Mouse (Mus musculus): ENCODE results near the gene Dusp1. TPM values are rescaled to one million over a fixed set of nuclear protein-coding genes. Genes with fewer than 3 reads are reported as not detected.

Dusp1 gene
- total and polyA plus RNA-seq, 3 experiments, result 3.5 to 9.9 (median 5.6) TPM

GRCm38 (mm10) chr17:26535251-26536136, 26.4 kb downstream of the Dusp1 start:
- TF ChIP-seq POLR2A (IDR thresholded peaks at IDR 0.05; ENCODE audit: low read depth, low read length) (0 out of 2 replicates have a peak, but pooled peaks have one; percentile 19), JUND (conservative IDR thresholded peaks at IDR 0.05; ENCODE audit: low read depth, low read length) (no peak), ELF1 (IDR thresholded peaks at IDR 0.05; ENCODE audit: low read depth, low read length) (peak; percentile 37; the same call in 1 of the 2 replicates), MAZ (IDR thresholded peaks at IDR 0.05; ENCODE audit: low read depth, low read length) (no peak)
- in situ Hi-C loops (cut with MboI; ENCODE audit: low pct_ligation_motif_present, low pct_unique_long_range_greater_than_20kb, low sequenced_read_pairs), result no loop called here
- H3K27ac ChIP-seq (ENCODE audit: insufficient read depth, low read depth), result no peak overlapping the region
- no peak overlapping the region for H3K9ac ChIP-seq (ENCODE audit: insufficient read depth, low read depth)
- no peaks in the 10 kb centered on the region for H3K9me3 ChIP-seq (replicated peaks; ENCODE audit: low read length)
- dilution Hi-C loops (cut with MboI; ENCODE audit: extremely low pct_ligation_motif_present, extremely low pct_unique_long_range_greater_than_20kb, low sequenced_read_pairs), result no loop called here
- no peaks in the 10 kb centered on the region for H3K79me2 ChIP-seq (replicated peaks; ENCODE audit: control insufficient read depth, extremely low read depth, insufficient read depth, poor library complexity, severe bottlenecking)
- DNase-seq (ENCODE audit: extremely low read depth), result peak; percentile 34
- peaks cover 42 to 77% of the 10 kb centered on the region in 2 experiments for H3K4me1 ChIP-seq (ENCODE audit: control insufficient read depth in 1 of 2, insufficient read depth in 2 of 2)
- no peak overlapping the region for H3K4me3 ChIP-seq (replicated peaks in 1 of 3; ENCODE audit: low read depth in 2 of 3, low read length in 2 of 3, poor library complexity in 1 of 3)
- no peak overlapping the region for H3K4me2 ChIP-seq (ENCODE audit: insufficient read depth, low read depth, poor library complexity, severe bottlenecking)
- no peaks in the 10 kb centered on the region for H3K36me3 ChIP-seq (replicated peaks in 1 of 2; ENCODE audit: control insufficient read depth in 1 of 2, insufficient read depth in 1 of 2, low read length in 1 of 2)
- H3K27me3 ChIP-seq (replicated peaks), result no peaks in the 10 kb centered on the region

- Histone ChIP-seq H3K4me3 (replicated peaks in 1 of 3; ENCODE audit: low read depth in 2 of 3, low read length in 2 of 3, poor library complexity in 1 of 3) (no peak overlapping the region), H3K9ac (ENCODE audit: insufficient read depth, low read depth) (no peak overlapping the region), H3K4me1 (ENCODE audit: control insufficient read depth in 1 of 2, insufficient read depth in 2 of 2) (peaks cover 44 to 81% of the 10 kb centered on the region in 2 experiments), H3K9me3 (replicated peaks; ENCODE audit: low read length) (no peaks in the 10 kb centered on the region), H3K4me2 (ENCODE audit: insufficient read depth, low read depth, poor library complexity, severe bottlenecking) (no peak overlapping the region), H3K79me2 (replicated peaks; ENCODE audit: control insufficient read depth, extremely low read depth, insufficient read depth, poor library complexity, severe bottlenecking) (no peaks in the 10 kb centered on the region), H3K36me3 (replicated peaks in 1 of 2; ENCODE audit: control insufficient read depth in 1 of 2, insufficient read depth in 1 of 2, low read length in 1 of 2) (no peaks in the 10 kb centered on the region), H3K27me3 (replicated peaks) (no peaks in the 10 kb centered on the region), H3K27ac (ENCODE audit: insufficient read depth, low read depth) (no peak overlapping the region)
- in situ Hi-C loops (cut with MboI; ENCODE audit: low pct_ligation_motif_present, low pct_unique_long_range_greater_than_20kb, low sequenced_read_pairs), result no loop called here
- TF ChIP-seq TBP (conservative IDR thresholded peaks at IDR 0.05; ENCODE audit: low read depth, low read length) (no peak), USF2 (conservative IDR thresholded peaks at IDR 0.05; ENCODE audit: low read depth, low read length) (no peak), ZC3H11A (IDR thresholded peaks at IDR 0.05; ENCODE audit: low read depth, low read length) (no peak), CTCF (conservative IDR thresholded peaks at IDR 0.05 in 1 of 2, IDR thresholded peaks at IDR 0.05 in 1 of 2; ENCODE audit: low read depth in 2 of 2, low read length in 2 of 2) (no peak), PAX5 (IDR thresholded peaks at IDR 0.05; ENCODE audit: low read length) (no peak), NELFE (IDR thresholded peaks at IDR 0.05; ENCODE audit: low read depth, low read length) (no peak), MXI1 (IDR thresholded peaks at IDR 0.05; ENCODE audit: low read depth, low read length) (no peak), NRF1 (IDR thresholded peaks at IDR 0.05; ENCODE audit: low read depth, low read length) (no peak)
- DNase-seq (ENCODE audit: extremely low read depth), result no peak
- dilution Hi-C loops (cut with MboI; ENCODE audit: extremely low pct_ligation_motif_present, extremely low pct_unique_long_range_greater_than_20kb, low sequenced_read_pairs), result no loop called here
Observed at GRCm38 (mm10) chr17:26534695-26535094, 27.2 kb downstream of the Dusp1 start.

GRCm38 (mm10) chr17:26533871-26534372, 28.0 kb downstream of the Dusp1 start:
- Histone ChIP-seq H3K9ac (ENCODE audit: insufficient read depth, low read depth) (no peak overlapping the region), H3K79me2 (replicated peaks; ENCODE audit: control insufficient read depth, extremely low read depth, insufficient read depth, poor library complexity, severe bottlenecking) (no peaks in the 10 kb centered on the region), H3K4me2 (ENCODE audit: insufficient read depth, low read depth, poor library complexity, severe bottlenecking) (no peak overlapping the region), H3K27ac (ENCODE audit: insufficient read depth, low read depth) (no peak overlapping the region), H3K27me3 (replicated peaks) (no peaks in the 10 kb centered on the region), H3K4me3 (replicated peaks in 1 of 3; ENCODE audit: low read depth in 2 of 3, low read length in 2 of 3, poor library complexity in 1 of 3) (no peak overlapping the region), H3K9me3 (replicated peaks; ENCODE audit: low read length) (no peaks in the 10 kb centered on the region), H3K36me3 (replicated peaks in 1 of 2; ENCODE audit: control insufficient read depth in 1 of 2, insufficient read depth in 1 of 2, low read length in 1 of 2) (no peaks in the 10 kb centered on the region), H3K4me1 (ENCODE audit: control insufficient read depth in 1 of 2, insufficient read depth in 2 of 2) (peaks cover 44 to 81% of the 10 kb centered on the region in 2 experiments)
- dilution Hi-C loops (cut with MboI; ENCODE audit: extremely low pct_ligation_motif_present, extremely low pct_unique_long_range_greater_than_20kb, low sequenced_read_pairs), result no loop called here
- TF ChIP-seq ZNF384 (IDR thresholded peaks at IDR 0.05; ENCODE audit: low read depth, low read length), result no peak; the same call in 1 of the 2 replicates
- in situ Hi-C loops (cut with MboI; ENCODE audit: low pct_ligation_motif_present, low pct_unique_long_range_greater_than_20kb, low sequenced_read_pairs), result no loop called here
- no peak for DNase-seq (ENCODE audit: extremely low read depth)
